Mouse (Mus musculus): ENCODE measurements around the gene Clasrp.
"Not testable (repeated sequence)": the region's sequence is repeated elsewhere in the genome, so short reads cannot be mapped to it uniquely, and the experiment has no call there.

The Clasrp gene

DNA sequence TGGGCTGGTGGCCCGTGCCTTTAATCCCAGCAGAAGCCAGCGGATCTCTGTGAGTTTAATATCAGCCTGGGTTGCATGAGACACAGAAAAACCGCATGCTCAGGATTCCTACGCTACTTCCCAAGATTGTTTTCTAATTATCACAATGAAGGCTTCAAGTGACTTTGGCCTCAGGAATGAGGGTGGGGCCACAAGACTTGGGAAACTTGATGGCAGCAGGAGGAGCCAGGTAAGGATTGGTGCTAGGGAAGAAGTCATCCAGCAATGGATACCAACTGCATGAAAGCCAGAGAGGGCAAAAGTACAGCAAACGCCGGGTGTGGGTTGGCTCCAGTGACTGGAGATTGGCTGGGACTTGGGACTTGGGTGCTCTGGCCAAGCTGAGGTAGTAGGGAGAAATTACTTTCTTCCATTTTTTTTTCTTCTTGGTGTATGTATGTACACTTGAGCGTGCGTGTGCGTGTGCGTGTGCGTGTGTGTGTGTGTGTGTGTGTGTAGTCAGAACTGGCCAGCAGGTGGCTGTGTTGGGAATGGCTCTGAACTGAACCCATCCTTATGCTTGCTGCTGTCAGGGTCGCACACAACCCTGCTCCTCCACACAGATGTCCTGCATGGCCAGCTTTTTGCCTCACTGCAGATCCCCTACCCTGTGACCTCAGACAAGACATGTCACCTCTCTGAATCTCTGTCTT lies 5.5 kb upstream of the Clasrp start:
- in situ Hi-C loops (cut with MboI; ENCODE audit: low sequenced_read_pairs): no loop called here

DNA sequence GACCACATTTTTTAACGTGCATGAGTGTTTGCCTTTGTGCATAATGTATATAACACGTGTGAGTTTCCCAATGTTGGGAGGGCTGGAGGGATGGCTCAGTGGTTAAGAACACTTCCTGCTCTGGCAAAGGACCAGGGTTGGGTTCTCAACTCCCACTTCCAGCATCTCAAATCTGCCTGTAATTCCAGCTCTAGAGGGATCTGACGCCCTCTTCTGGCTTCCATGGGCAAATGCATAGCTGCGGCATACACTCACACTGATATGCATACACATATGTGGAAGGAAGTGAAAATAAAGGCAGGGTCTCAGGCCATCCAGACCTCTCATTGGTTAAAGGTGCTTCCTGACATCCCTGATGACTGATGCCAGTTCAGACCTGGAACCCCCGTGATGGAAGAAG lies 3.0 kb upstream of the Clasrp start:
- in situ Hi-C loops (cut with MboI; ENCODE audit: low sequenced_read_pairs): no loop called here

DNA sequence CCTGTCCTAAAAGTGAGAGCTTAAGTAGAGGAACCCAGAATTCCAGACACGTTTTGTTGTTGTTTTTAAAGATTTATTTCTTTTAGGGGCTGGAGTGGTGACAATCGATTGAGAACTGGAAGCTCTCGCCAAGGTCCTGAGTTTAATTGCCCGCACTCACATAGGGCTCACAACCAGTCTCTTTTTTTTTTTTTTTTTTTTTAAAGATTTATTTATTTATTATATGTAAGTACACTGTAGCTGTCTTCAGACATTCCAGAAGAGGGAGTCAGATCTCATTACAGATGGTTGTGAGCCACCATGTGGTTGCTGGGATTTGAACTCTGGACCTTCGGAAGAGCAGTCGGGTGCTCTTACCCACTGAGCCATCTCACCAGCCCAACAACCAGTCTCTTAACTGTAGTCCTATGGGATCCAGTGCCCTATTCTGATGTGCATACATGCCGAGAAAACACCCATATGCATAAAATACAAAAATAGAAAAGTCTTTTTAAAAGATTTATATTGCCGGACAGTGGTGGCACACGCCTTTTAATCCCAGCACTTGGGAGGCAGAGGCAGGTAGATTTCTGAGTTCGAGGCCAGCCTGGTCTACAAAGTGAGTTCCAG lies 424 bp upstream of the Clasrp start:
- in situ Hi-C loops (cut with MboI; ENCODE audit: low sequenced_read_pairs): not testable (repeated sequence)

DNA sequence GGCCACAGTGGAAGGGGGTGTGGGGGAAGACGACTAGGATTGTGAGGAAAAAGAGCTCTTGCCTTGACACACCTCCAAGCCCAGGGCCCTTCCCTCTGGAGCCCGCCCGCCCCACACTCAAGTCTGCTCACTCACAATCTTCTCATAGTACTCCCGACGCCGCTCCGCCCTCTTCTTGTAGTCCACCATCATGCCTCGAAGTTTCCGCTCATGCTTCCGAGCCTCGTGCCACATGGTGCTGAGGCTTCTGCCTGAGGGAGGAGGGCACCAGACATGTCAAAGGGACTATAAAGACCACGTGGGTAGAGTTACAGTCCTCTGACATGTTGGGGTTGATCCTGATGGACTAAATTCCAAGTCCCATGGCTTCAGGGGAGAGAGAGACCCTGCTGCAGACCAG lies 1.2 kb downstream of the Clasrp start:
- in situ Hi-C loops (cut with MboI; ENCODE audit: low sequenced_read_pairs): no loop called here

DNA sequence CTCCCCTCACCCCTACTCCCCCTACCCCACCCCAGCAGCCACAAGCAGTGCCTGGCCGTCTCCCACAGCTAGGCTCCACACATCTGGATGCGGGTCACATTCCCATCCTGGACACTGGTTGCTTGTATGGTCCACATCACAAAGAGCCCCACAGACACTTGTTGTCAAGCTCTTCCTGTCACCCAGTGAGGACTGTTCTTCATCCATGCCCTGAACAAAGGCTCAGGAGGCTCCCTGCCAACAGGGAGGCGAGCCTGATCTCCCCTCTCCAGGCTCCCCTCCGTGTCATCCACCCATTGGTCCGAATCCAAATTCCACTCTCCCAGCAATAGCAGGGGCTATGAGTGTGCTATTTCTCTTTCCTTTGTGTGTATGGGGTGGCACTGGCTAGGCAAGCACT lies 3.7 kb downstream of the Clasrp start:
- in situ Hi-C loops (cut with MboI; ENCODE audit: low sequenced_read_pairs): no loop called here

DNA sequence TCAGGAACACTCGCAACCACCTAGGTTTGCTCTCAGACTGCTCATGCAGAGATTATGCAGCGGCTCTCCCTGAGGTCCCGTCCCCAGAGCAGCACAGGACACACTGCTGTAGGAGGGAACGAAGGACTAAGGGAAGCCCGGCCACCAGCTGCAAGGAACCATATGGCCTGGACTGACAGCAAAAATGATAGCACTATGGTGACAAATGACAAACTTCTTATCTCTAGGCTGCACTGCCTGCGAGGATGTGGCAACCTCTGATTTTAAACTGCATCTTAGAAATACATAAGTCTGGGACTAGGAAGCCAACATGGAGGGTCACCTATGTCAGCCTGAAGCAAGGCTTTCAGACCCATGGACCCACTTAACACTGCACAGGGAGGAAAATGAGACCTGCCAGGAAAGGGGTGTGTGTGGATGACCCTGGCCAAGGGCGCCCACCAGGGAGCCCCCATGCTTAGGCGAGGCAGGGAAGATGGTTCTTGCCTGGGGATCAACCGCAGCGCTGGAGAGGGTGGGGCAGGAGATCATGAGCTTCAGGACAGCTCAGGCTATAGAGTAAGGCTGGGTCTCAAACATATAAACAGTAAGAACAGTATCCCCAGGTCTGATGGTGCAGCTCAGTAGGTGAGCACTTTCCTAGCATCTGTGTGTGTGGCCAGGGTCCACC lies 11.1 kb downstream of the Clasrp start:
- in situ Hi-C loops (cut with MboI; ENCODE audit: low sequenced_read_pairs): no loop called here

DNA sequence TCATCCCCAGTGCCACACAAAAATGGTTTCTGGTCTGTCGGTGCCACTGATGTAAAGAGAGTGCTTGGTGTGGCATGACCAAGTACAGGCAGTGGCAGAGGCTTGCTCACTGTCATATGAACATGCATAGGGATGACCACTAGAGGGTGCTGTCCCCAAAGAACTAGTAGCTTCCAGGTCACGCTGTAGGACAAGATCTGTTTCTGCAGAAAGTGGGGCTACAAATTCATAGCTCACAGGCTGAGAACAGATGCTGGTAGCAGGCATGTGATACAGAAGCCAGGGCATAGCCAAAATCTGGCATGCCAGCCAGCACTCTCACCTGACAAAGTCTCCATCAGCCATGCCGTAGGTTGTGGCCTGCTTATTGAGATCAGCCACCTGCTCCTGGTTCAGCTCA lies 14.4 kb downstream of the Clasrp start:
- in situ Hi-C loops (cut with MboI; ENCODE audit: low sequenced_read_pairs): no loop called here

DNA sequence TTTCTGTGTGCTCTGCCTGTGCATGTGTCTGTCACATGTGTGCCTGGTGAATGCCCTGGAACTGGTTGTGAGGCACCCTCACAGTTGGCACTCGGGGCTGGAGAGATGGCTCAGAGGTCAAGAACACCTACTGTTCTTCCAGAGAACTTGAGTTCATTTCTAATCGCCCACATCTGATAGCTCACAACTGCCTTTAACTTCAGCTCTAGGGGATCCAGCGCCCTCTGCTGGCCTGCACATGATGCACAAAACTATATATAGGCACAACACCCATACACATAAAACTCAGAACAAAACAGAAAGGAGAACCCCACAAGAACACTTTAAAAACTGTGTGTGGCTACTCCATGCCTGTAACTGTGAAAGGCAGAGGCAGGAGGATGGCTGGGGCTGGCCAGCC lies 15.1 kb downstream of the Clasrp start:
- in situ Hi-C loops (cut with MboI; ENCODE audit: low sequenced_read_pairs): no loop called here

DNA sequence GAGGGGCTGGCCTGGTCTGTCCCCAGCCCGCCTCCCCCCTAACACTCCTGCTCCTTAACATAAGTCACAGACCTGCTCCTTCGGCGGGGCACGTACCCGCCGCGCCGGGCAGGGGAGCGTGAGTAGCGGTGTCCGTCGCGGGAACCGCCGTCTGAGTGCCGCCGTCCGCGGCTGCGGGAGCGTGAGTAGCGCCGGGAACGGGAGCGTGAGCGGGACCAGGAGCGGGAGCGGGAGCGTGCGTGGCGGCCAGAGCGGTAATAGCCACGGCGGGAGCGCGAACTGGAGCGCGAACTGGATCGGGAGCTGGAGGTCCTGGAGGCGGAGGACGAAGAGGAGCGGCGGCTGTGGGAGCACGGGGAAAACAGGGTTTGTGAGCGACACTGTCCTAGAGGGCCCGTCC lies 18.0 kb downstream of the Clasrp start:
- in situ Hi-C loops (cut with MboI; ENCODE audit: low sequenced_read_pairs): no loop called here

DNA sequence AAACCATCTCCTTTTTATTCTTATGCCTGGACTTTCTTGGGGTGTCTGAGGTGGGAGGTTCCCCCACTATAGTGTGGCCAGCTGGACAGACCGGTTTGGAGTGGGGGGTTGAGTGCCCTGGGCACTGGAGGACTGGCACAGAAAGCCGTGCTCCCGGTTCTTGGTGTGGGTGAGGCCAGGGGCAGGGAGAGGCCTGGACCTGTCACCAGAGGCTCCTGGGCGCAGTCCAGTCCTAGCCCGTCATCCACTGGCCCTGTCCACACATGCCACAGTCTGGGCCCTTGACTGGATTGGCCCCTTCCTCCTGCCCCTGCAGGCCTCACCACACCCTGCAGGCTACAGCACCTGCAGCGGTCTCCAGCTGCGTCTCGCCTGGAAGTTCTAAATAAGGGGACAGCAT lies 23.7 kb downstream of the Clasrp start:
- in situ Hi-C loops (cut with MboI; ENCODE audit: low sequenced_read_pairs): no loop called here

DNA sequence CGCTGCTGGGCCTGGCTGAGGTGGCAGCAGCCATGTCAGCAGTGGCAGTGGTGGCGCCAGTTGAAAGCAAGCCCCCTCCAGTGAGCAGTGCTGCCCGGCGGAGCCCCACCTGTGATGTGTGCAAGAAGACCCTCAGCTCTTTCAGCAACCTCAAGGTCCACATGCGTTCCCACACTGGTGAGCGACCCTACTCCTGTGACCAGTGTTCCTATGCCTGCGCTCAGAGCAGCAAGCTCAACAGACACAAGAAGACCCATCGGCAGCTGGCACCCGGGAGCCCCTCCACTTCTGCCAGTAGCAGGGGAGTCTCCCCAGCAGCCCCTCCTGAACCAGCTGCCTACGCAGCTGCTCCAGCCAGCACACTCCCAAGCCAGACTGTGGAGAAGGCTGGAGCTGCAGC lies 24.5 kb downstream of the Clasrp start:
- in situ Hi-C loops (cut with MboI; ENCODE audit: low sequenced_read_pairs): no loop called here

DNA sequence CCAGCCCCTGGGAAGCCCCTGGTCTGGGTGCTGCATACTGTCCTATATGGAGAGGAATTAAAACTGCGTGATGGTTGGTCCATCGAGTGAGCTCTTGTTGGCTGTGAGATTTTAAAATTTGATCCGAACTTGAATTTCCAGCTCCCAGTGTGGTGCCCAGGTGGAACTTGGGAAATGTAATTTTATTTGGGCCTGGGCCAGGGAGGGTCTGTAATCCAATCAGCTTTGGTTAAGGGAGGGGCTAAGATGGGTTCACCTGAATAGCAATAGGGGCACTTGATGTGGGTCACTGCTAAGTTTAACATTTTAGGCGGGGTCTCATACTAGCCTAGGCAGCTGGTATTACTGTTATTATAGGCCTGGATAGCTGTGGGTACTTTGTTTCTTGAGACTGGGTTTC lies 25.9 kb downstream of the Clasrp start:
- in situ Hi-C loops (cut with MboI; ENCODE audit: low sequenced_read_pairs): no loop called here

DNA sequence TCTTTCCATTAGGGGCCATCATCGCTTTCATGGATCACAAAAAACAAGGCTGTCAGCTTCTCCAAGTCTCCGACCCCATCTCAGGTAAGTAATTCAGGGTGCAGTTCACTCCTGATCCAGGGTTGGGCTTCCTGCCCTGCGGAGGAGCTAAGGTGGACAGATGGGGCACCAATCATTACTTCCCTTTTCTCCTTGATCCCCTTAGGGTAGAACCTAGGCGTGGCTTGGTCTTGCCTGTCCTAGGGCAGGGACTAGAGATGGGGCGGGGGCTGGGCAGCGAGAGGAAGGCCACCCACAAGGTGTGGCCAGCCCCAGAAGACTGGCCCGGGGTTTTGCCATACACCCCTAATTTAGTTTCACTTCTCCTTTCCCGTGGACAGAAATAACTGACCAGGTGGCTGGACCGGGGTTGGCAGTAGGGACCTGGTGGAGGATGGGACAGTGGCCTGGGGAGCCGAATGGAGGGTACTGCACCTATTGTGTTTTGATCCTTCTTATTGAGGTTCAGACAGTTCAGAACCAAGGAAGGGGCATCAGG lies 26.3 kb downstream of the Clasrp start:
- in situ Hi-C loops (cut with MboI; ENCODE audit: low sequenced_read_pairs): no loop called here

DNA sequence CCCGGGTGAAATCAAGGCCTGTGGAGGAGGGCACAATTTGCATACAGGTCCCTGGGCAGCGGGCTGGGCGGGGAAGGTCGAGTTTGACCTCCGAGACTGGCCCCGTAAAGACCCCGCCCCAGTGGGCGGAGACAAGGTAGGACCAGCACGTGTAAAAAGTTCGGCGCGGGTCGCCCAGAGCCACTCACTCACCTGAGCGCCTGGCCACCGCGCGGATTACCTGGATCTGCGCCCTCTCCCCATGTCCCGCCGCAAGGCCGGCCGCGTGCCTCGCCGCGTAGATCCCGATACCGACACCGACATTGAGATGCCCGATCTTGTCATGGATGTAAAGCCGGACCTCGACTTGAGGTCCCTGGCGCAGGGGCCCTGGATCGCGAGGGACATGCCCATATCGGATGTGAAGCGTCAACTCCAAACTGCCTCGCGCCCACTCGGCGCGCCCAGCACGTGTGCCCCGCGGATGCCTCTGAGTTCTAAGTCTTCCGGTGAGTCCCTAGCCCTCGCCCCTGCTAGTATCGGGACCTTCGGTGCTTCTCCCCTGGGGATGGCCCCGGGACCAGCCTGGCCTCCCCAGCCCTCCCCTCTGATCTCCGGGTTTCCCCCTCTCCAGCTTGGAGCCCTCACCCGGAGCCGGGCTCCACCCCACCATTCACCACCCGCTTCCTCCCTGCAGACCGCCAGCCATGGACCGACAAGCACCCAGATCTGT lies 27.0 kb downstream of the Clasrp start, which contains the start of the genes Zfp296 and Gemin7:
Gene Zfp296, plus strand, starts transcription at position 147 of the 712 bp plus-strand sequence.
Gene Gemin7, minus strand, starts transcription at position 455 of the 712 bp plus-strand sequence.
- in situ Hi-C loops (cut with MboI; ENCODE audit: low sequenced_read_pairs): no loop called here

DNA sequence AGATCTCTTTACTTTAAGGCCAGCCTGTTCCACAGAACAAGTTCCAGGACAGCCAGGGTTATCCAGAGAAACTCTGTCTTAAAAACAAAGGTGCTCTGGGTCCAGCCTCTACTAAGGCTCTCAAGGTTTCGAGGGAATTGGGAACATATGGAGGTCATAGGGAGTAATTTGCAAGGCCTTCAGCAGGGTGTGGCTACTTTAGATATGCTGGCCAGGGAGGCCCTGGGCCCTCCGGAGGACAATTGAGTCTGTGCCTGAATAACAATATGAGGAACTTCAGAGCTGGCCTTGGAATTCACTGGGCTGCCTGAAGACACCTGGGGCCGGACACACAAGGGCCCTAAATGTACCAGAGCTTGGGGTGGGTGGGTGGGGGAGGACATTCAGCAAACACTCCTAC lies 28.7 kb downstream of the Clasrp start:
- in situ Hi-C loops (cut with MboI; ENCODE audit: low sequenced_read_pairs): no loop called here

DNA sequence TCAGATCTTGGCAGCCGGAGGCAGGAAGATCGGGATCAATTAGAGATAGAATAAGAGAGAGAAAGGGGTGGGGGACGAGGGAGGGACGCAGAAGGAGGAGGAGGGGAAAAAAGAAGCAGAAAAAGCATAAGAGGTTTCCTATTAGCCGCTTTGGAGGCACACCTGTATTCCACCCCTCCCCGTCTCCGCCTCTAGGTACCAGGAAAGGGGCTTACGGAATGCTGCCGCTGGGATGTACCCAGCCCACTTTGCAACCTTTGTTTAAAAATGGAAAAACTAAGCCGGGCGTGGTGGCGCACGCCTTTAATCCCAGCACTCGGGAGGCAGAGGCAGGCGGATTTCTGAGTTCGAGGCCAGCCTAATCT lies 30.5 kb downstream of the Clasrp start:
- in situ Hi-C loops (cut with MboI; ENCODE audit: low sequenced_read_pairs): no loop called here

DNA sequence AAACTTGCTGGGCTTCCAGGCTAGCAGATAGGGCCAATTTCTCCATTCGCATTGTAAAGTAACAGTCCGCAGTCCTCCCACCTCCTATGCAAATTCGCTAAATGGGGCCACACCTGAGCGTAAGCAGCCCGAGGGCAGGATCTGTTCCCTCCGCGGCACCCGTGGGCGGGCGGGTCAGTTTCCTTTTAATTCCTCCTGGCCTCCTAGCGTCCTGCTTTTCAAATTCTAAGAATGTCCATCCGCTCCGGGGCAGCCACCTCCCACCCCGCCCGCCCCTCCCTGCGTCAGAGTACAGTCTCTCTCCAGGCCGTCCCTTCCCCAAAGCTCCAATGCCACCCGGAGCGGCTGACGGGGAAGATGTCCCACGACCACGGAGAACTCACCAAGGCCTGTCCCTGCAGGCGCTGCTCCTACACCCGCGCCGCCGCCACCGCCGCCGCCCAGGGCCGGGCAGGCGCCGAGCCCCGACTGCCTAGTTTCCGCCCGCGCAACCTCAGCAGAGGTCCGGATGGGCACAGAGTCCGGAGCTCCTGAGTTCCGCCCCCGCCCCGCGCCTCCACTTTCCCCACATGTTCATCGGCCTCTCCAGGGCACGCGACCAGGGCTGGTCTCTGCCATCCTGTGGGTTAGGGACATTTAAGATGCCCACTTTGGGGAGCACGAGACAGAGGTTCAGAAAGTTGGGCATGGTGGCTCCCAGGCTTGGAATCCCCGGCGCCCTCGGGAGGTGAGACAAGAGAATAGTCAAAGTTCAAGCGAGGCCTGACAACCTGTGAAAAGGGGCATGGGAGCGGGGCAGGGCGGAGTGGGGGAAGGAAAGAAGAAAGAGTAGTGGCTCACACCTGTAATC lies 31.1 kb downstream of the Clasrp start:
- in situ Hi-C loops (cut with MboI; ENCODE audit: low sequenced_read_pairs): no loop called here

DNA sequence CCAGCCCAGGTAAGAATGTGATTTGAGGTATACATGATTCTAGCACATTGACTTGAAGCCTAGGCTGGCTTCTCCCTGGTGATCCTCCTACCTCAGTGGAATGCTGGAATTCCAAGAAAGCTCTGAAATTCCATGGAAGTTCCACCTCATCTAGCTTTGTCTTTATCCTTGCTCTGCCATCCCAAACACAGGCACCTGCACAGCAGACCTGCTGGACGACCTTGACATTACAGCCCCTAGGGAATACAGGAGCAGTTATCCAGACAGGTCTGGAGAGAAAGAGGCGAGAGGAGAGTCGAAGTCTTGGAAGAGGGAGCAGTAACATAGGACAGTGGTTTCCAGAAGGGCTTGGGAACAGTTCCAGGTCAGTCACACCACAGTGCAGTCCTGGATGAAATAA lies 34.6 kb downstream of the Clasrp start:
- in situ Hi-C loops (cut with MboI; ENCODE audit: low sequenced_read_pairs): no loop called here

DNA sequence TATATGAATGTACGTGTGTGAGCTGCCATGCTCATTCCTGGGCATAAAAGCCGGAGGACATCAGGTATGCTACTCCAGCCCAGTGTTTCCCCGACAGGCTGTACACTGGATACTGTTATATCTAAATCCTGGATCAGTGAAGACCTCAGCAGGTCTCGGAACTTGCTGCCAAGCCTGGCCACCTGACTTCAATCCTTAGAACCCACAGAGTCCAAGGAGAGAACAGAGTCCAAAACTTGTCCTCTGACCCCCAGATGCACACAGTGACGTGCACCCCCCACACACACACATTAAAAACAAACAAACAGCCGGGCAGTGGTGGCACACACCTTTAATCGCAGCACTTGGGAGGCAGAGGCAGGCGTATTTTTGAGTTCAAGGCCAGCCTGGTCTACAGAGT lies 36.9 kb downstream of the Clasrp start:
- in situ Hi-C loops (cut with MboI; ENCODE audit: low sequenced_read_pairs): no loop called here

DNA sequence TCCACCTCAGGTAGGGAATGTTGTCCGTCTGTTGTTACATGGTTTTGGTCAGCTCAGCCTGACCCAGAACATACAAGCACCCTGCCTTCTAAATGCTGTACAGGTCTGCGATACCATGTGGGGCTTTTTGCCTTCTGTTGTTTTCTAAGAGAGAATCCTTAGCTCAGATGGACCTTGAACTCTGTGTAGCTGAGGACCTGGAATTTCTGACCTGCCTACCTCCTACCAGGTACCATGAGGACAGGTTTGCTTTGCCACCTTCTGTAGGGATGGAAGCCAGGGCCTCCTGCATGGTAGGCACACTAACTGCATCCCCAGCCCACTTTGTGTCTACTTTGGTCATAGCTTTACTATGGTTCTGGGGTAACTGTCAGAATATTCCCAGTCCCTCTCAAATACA lies 38.5 kb downstream of the Clasrp start:
- in situ Hi-C loops (cut with MboI; ENCODE audit: low sequenced_read_pairs): no loop called here

DNA sequence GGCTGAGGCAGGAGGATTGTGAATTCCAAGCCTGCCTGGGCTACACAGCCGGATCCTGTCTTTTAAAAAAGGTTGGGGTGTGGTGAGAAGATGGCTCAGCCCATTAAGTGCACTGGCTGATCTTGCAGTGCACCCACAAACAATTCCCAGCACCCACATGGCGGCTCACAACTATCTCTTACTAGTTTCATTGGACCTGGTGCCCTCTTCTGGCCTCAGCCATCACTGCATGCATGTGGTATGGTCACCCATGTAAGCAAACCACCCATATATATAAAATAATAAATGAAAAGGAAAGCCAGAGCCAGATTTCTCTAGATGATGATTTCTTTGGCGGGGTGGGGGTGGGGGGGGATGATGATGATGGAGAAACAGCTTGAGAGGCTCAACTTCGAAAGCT lies 39.8 kb downstream of the Clasrp start:
- in situ Hi-C loops (cut with MboI; ENCODE audit: low sequenced_read_pairs): no loop called here

All from CH12F3 (cell line).